Mouse (Mus musculus): ENCODE data around the gene Hist1h1c.

DNA sequence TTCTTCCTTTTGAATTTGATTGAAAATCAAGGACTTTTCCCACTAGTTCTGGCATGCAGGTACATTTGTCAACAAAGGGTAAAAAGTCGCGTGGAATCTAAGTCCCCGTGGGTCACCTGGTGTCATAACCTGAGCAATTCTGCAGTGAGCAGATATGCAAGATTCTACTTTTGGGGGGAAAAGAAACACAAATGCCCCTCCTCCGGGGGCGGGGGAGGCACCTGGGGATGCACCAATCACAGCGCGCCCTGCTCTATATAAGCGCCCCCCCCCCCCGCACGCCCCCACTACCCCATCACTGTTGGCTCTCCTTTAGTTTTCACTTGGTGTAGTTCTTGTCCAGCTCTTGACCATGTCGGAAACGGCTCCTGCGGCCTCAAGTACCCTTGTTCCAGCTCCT, 43.1 kb upstream of the Hist1h1c start, which contains the start of gene Hist1h1t:
- no peak for TF ChIP-seq EP300 (IDR thresholded peaks at IDR 0.05; ENCODE audit: low read depth)
- no peak for TF ChIP-seq CTCF (IDR thresholded peaks at IDR 0.05; ENCODE audit: low read depth)
